In genomic region chr1:93624502-93624901, GRCm38 (mm10) we compare ENCODE assay signal across 23 mouse cellular contexts. TPM values are rescaled to one million over a fixed set of nuclear protein-coding genes. Genes with fewer than 3 reads are reported as not detected.
DNase-seq lines count a peak whose midpoint lies in the region; ATAC-seq and TF ChIP-seq lines count a peak whose summit lies in the region.
"Had no signal": no experiment of that assay in that cellular context is flagged by ENCODE, and none has a peak within 500 bp of the region (broad histone marks: within the 10 kb centered on the region; RNA-seq: fewer than 3 reads in every experiment).

No protein-coding gene starts in this region.

- peaks cover 61% of the 10 kb centered on the region for H3K36me3 ChIP-seq in heart, embryonic 11.5 days (ENCODE audit: control insufficient read depth, insufficient read depth, low read length)
- H3K36me3 ChIP-seq in G1E (replicated peaks): peaks cover 97% of the 10 kb centered on the region
- H3K36me3 ChIP-seq in liver, embryonic 11.5 days (ENCODE audit: control insufficient read depth, insufficient read depth, low read length): peaks cover 41% of the 10 kb centered on the region
- peaks cover 78% of the 10 kb centered on the region for H3K36me3 ChIP-seq in liver, postnatal 0 days (replicated peaks; ENCODE audit: insufficient read depth, low read length)
- H3K36me3 ChIP-seq in lung, postnatal 0 days (ENCODE audit: insufficient read depth, low read length): peaks cover 59% of the 10 kb centered on the region

- no peak overlapping the region for H3K9ac ChIP-seq in heart, embryonic 11.5 days (ENCODE audit: low read depth, low read length)
- no peak overlapping the region for H3K9ac ChIP-seq in liver, embryonic 11.5 days (ENCODE audit: low read depth, low read length)
- no peak overlapping the region for H3K9ac ChIP-seq in liver, postnatal 0 days (replicated peaks)
- no peak overlapping the region for H3K9ac ChIP-seq in lung, postnatal 0 days (replicated peaks; ENCODE audit: low read depth)
- H3K9ac ChIP-seq: heart, embryonic 13.5 days; hindbrain, embryonic 12.5 days; midbrain, embryonic 12.5 days had no signal

- WGBS in heart, embryonic 11.5 days (ENCODE audit: insufficient replicate concordance): 17% methylated on average over 1 of the region's 1 CpGs
- 20% methylated on average over 1 of the region's 1 CpGs for WGBS in liver, embryonic 11.5 days
- 41% methylated on average over 1 of the region's 1 CpGs for WGBS in liver, postnatal 0 days (ENCODE audit: insufficient replicate concordance)
- WGBS in lung, postnatal 0 days: 42% methylated on average over 1 of the region's 1 CpGs

- no peak overlapping the region for H3K4me3 ChIP-seq in heart, embryonic 11.5 days (ENCODE audit: low read depth, low read length)
- no peak overlapping the region for H3K4me3 ChIP-seq in G1E (ENCODE audit: low read depth, low read length)
- no peak overlapping the region for H3K4me3 ChIP-seq in liver, embryonic 11.5 days (ENCODE audit: low read depth, low read length)
- H3K4me3 ChIP-seq in liver, postnatal 0 days (ENCODE audit: low read depth, low read length): no peak overlapping the region
- H3K4me3 ChIP-seq in lung, postnatal 0 days (ENCODE audit: low read depth, low read length): no peak overlapping the region
- H3K4me3 ChIP-seq: heart, embryonic 13.5 days; hindbrain, embryonic 12.5 days; limb, embryonic 10.5 days; midbrain, embryonic 12.5 days had no signal

- 0 out of 2 replicates have a peak overlapping the region, but pooled peaks have one; percentile 22 for H3K27ac ChIP-seq in heart, embryonic 11.5 days (ENCODE audit: low read depth, low read length)
- peak overlapping the region; percentile 41; the same call in 1 of the 2 replicates for H3K27ac ChIP-seq in liver, embryonic 11.5 days (ENCODE audit: low read depth, low read length)
- H3K27ac ChIP-seq in liver, postnatal 0 days (ENCODE audit: low read depth): no peak overlapping the region
- H3K27ac ChIP-seq in lung, postnatal 0 days (ENCODE audit: low read length): no peak overlapping the region
- H3K27ac ChIP-seq: heart, embryonic 13.5 days; hindbrain, embryonic 12.5 days; kidney, postnatal 0 days; limb, embryonic 10.5 days; midbrain, embryonic 12.5 days; stomach, postnatal 0 days had no signal

- no peak; the same call in 1 of the 2 replicates for ATAC-seq in heart, embryonic 11.5 days (replicated peaks; ENCODE audit: insufficient number of reproducible peaks, low FRiP score, low TSS enrichment)
- peak; percentile 83 for ATAC-seq in G1E (ENCODE audit: extremely low read depth, insufficient number of reproducible peaks, low FRiP score, poor library complexity, severe bottlenecking)
- ATAC-seq in liver, embryonic 11.5 days (replicated peaks; ENCODE audit: low FRiP score): peak; percentile 90
- peak; percentile 71 for ATAC-seq in liver, postnatal 0 days
- ATAC-seq in lung, postnatal 0 days: no peak
- ATAC-seq: CD4-positive, CD25-positive, alpha-beta regulatory T cell, adult 4 months; forebrain, embryonic 14.5 days had no signal

- DNase-seq in heart, postnatal 36 days: no peak
- DNase-seq in G1E (ENCODE audit: low spot score): no peak
- DNase-seq in liver, embryonic 11.5 days (ENCODE audit: low spot score): no peak
- no peak for DNase-seq in liver, postnatal 0 days
- no peak for DNase-seq in lung, postnatal 0 days (ENCODE audit: low spot score)
- DNase-seq in cerebellum, adult 8-10 months: no peak
- DNase-seq in frontal cortex, postnatal 25 days (ENCODE audit: low spot score in 2 of 2): no peak
- DNase-seq: adrenal gland, adult 2 months; cerebellum, adult 11 months; cerebellum, postnatal 14 days; gastrocnemius, postnatal 10 days; heart, postnatal 14 days; kidney, adult 18-20 months; thymus, adult 2 months had no signal

- H3K9me3 ChIP-seq in heart, embryonic 11.5 days (replicated peaks; ENCODE audit: control insufficient read depth, low read length): no peaks in the 10 kb centered on the region
- no peaks in the 10 kb centered on the region for H3K9me3 ChIP-seq in G1E (replicated peaks)
- no peaks in the 10 kb centered on the region for H3K9me3 ChIP-seq in liver, embryonic 11.5 days (ENCODE audit: control insufficient read depth, low read length)
- H3K9me3 ChIP-seq in liver, postnatal 0 days (ENCODE audit: low read length): no peaks in the 10 kb centered on the region
- no peaks in the 10 kb centered on the region for H3K9me3 ChIP-seq in lung, postnatal 0 days (ENCODE audit: low read length)
- H3K9me3 ChIP-seq: heart, embryonic 13.5 days; hindbrain, embryonic 12.5 days; limb, embryonic 10.5 days; midbrain, embryonic 12.5 days had no signal

- no peak overlapping the region; the same call in 1 of the 2 replicates for H3K4me2 ChIP-seq in heart, embryonic 11.5 days
- peak overlapping the region; percentile 20; the same call in 1 of the 2 replicates for H3K4me2 ChIP-seq in liver, embryonic 11.5 days
- H3K4me2 ChIP-seq in liver, postnatal 0 days (ENCODE audit: low read depth, low read length): no peak overlapping the region
- no peak overlapping the region for H3K4me2 ChIP-seq in lung, postnatal 0 days (replicated peaks; ENCODE audit: low read depth, low read length)
- H3K4me2 ChIP-seq: heart, embryonic 13.5 days; hindbrain, embryonic 12.5 days; midbrain, embryonic 12.5 days had no signal

- H3K4me1 ChIP-seq in heart, embryonic 11.5 days (ENCODE audit: control insufficient read depth, insufficient read depth, low read length): peaks cover 11% of the 10 kb centered on the region
- H3K4me1 ChIP-seq in G1E (ENCODE audit: insufficient read depth, low read depth, low read length): peaks cover 5% of the 10 kb centered on the region
- peaks cover 19% of the 10 kb centered on the region for H3K4me1 ChIP-seq in liver, embryonic 11.5 days (replicated peaks; ENCODE audit: control insufficient read depth, insufficient read depth, low read length)
- no peaks in the 10 kb centered on the region; the same call in 1 of the 2 replicates for H3K4me1 ChIP-seq in liver, postnatal 0 days (ENCODE audit: insufficient read depth)
- H3K4me1 ChIP-seq in lung, postnatal 0 days (ENCODE audit: insufficient read depth, low read depth, low read length): no peaks in the 10 kb centered on the region
- H3K4me1 ChIP-seq: hindbrain, embryonic 12.5 days; midbrain, embryonic 12.5 days had no signal

- H3K27me3 ChIP-seq in heart, embryonic 11.5 days (ENCODE audit: control insufficient read depth, insufficient read depth, low read length): no peaks in the 10 kb centered on the region
- no peaks in the 10 kb centered on the region for H3K27me3 ChIP-seq in G1E (ENCODE audit: insufficient read depth, low read length)
- H3K27me3 ChIP-seq in liver, embryonic 11.5 days (replicated peaks; ENCODE audit: control insufficient read depth, insufficient read depth, low read length): no peaks in the 10 kb centered on the region
- no peaks in the 10 kb centered on the region for H3K27me3 ChIP-seq in liver, postnatal 0 days (ENCODE audit: insufficient read depth, low read length)
- H3K27me3 ChIP-seq in lung, postnatal 0 days (replicated peaks; ENCODE audit: insufficient read depth, low read length): no peaks in the 10 kb centered on the region
- H3K27me3 ChIP-seq: heart, embryonic 13.5 days; hindbrain, embryonic 12.5 days; midbrain, embryonic 12.5 days had no signal

- no peak for TF ChIP-seq CTCF in G1E (IDR thresholded peaks at IDR 0.05; ENCODE audit: low read depth, low read length)
- TF ChIP-seq CTCF in liver, postnatal 0 days (IDR thresholded peaks at IDR 0.05; ENCODE audit: low read depth): no peak
- TF ChIP-seq CTCF in lung, postnatal 0 days (IDR thresholded peaks at IDR 0.05): no peak

- intact Hi-C loops in heart, postnatal 36 days (cut with DNase I): no loop called here

- TF ChIP-seq EP300 in liver, postnatal 0 days (IDR thresholded peaks at IDR 0.05; ENCODE audit: low read depth): peak; percentile 43; the same call in 1 of the 2 replicates
- no peak for TF ChIP-seq EP300 in lung, postnatal 0 days (IDR thresholded peaks at IDR 0.05)

RNA-seq across cellular contexts. Expression of gene Stk25, which starts 34.0 kb away (rescaled TPM):
- polyA plus RNA-seq in heart, embryonic 11.5 days (2014; fragmentation: Nextera tagmentation; extraction: Ambion mirVana): 144 and 152 TPM in 2 replicates
- 100 to 1,000 TPM in 1 of 2 experiments, 10 to 100 TPM in 1; 98.2 to 103 TPM for total RNA-seq in heart, postnatal 36 days (2021)
- total RNA-seq in G1E (2014; fragmentation: Nextera tagmentation) (102 and 116 TPM in 2 replicates), G1E (2017) (64.8 and 72.8 TPM in 2 replicates)
- 19.6 and 23.4 TPM in 2 replicates for polyA plus RNA-seq in G1E (2012)
- polyA plus RNA-seq in liver, embryonic 11.5 days (2014; fragmentation: Nextera tagmentation; extraction: Ambion mirVana): 97.7 and 102 TPM in 2 replicates
- 39.6 and 41.3 TPM in 2 replicates for polyA plus RNA-seq in liver, postnatal 0 days (2015; fragmentation: Nextera tagmentation; extraction: Ambion mirVana)
- 140 and 148 TPM in 2 replicates for polyA plus RNA-seq in lung, postnatal 0 days (2015; fragmentation: Nextera tagmentation; extraction: Ambion mirVana)

Comparison
In these comparisons a context has a peak if more than half of its experiments do, and no peak if none do; other contexts are left out.
1. H3K27ac ChIP-seq: peak in heart, embryonic 11.5 days (single experiment) and liver, embryonic 11.5 days (single experiment); none in liver, postnatal 0 days (single experiment) and lung, postnatal 0 days (single experiment).
2. ATAC-seq: peak in G1E (single experiment), liver, embryonic 11.5 days (single experiment) and liver, postnatal 0 days (single experiment); none in heart, embryonic 11.5 days (single experiment) and lung, postnatal 0 days (single experiment).